In genomic region chr9:67708246-67708960, GRCm38 (mm10) we compare ENCODE assay signal across 21 mouse cellular contexts. TPM values are rescaled to one million over a fixed set of nuclear protein-coding genes. Genes with fewer than 3 reads are reported as not detected.
A peak's percentile ranks its signal among the peaks of the same experiment; 100 is the strongest.
DNase-seq lines count a peak whose midpoint lies in the region; ATAC-seq and TF ChIP-seq lines count a peak whose summit lies in the region.
"Had no signal": no experiment of that assay in that cellular context is flagged by ENCODE, and none has a peak within 500 bp of the region (broad histone marks: within the 10 kb centered on the region; RNA-seq: fewer than 3 reads in every experiment).

No protein-coding gene starts in this region.

- H3K9ac ChIP-seq in lung, embryonic 16.5 days (ENCODE audit: low read length): no peak overlapping the region
- no peak overlapping the region for H3K9ac ChIP-seq in stomach, embryonic 16.5 days (ENCODE audit: low read length)
- H3K9ac ChIP-seq: heart, embryonic 15.5 days; neural tube, embryonic 13.5 days had no signal

- H3K9me3 ChIP-seq in heart, embryonic 10.5 days: no peaks in the 10 kb centered on the region
- no peaks in the 10 kb centered on the region for H3K9me3 ChIP-seq in lung, embryonic 16.5 days (ENCODE audit: control insufficient read depth, low read length)
- no peaks in the 10 kb centered on the region for H3K9me3 ChIP-seq in stomach, embryonic 16.5 days (replicated peaks; ENCODE audit: control insufficient read depth, low read length)
- H3K9me3 ChIP-seq: heart, embryonic 15.5 days; neural tube, embryonic 13.5 days had no signal

- ATAC-seq in lung, embryonic 16.5 days (ENCODE audit: low read depth): 0 out of 2 replicates have a peak, but pooled peaks have one; percentile 25
- ATAC-seq in stomach, embryonic 16.5 days (ENCODE audit: insufficient read depth, low FRiP score): peak; percentile 53; the same call in 1 of the 2 replicates
- ATAC-seq: forebrain, embryonic 16.5 days had no signal

- WGBS in heart, embryonic 10.5 days: 57% methylated on average over 5 of the region's 5 CpGs
- 32% methylated on average over 5 of the region's 5 CpGs for WGBS in lung, embryonic 16.5 days
- 35% methylated on average over 5 of the region's 5 CpGs for WGBS in stomach, embryonic 16.5 days

- DNase-seq in heart, embryonic 10.5 days (ENCODE audit: low spot score): peak; percentile 7
- DNase-seq in heart, adult 18-20 months: no peak
- no peak for DNase-seq in lung, postnatal 36 days
- peak; percentile 25 for DNase-seq in brain, embryonic 14.5 days (ENCODE audit: low read depth)
- no peak for DNase-seq in thymus, postnatal 10 days (ENCODE audit: low spot score in 2 of 2)
- DNase-seq: adrenal gland, adult 2 months; cerebellum, adult 11 months; cerebellum, postnatal 14 days; embryo, embryonic 11 days; kidney, postnatal 14 days; liver; spleen, adult 18-20 months had no signal

- no peaks in the 10 kb centered on the region for H3K4me1 ChIP-seq in heart, embryonic 10.5 days
- peaks cover 12% of the 10 kb centered on the region for H3K4me1 ChIP-seq in lung, embryonic 16.5 days (replicated peaks; ENCODE audit: control insufficient read depth, insufficient read depth, low read length)
- peaks cover 7% of the 10 kb centered on the region; the same call in 1 of the 2 replicates for H3K4me1 ChIP-seq in stomach, embryonic 16.5 days (ENCODE audit: control insufficient read depth, insufficient read depth, low read length)
- H3K4me1 ChIP-seq: heart, embryonic 15.5 days; neural tube, embryonic 13.5 days had no signal

- peak; percentile 11; the same call in 1 of the 2 replicates for TF ChIP-seq CTCF in brain, embryonic 14.5 days (IDR thresholded peaks at IDR 0.05; ENCODE audit: borderline replicate concordance, extremely low read depth, insufficient read depth, insufficient read length)

- H3K27ac ChIP-seq in heart, embryonic 10.5 days: no peak overlapping the region
- H3K27ac ChIP-seq in lung, embryonic 16.5 days (ENCODE audit: low read length): peak overlapping the region; percentile 55; the same call in 1 of the 2 replicates
- H3K27ac ChIP-seq in stomach, embryonic 16.5 days (ENCODE audit: low read length): peak overlapping the region; percentile 64
- H3K27ac ChIP-seq: heart, embryonic 15.5 days; neural tube, embryonic 13.5 days had no signal

- H3K27me3 ChIP-seq in heart, embryonic 10.5 days (ENCODE audit: insufficient read depth, poor library complexity, severe bottlenecking): 0 out of 2 replicates have a peak, but pooled peaks cover 5% of the 10 kb centered on the region
- no peaks in the 10 kb centered on the region; the same call in 1 of the 2 replicates for H3K27me3 ChIP-seq in lung, embryonic 16.5 days (ENCODE audit: control insufficient read depth, insufficient read depth, low read depth, low read length)
- H3K27me3 ChIP-seq in stomach, embryonic 16.5 days (ENCODE audit: control insufficient read depth, insufficient read depth, low read length): no peaks in the 10 kb centered on the region
- H3K27me3 ChIP-seq: heart, embryonic 15.5 days; neural tube, embryonic 13.5 days had no signal

- H3K36me3 ChIP-seq in heart, embryonic 10.5 days: no peaks in the 10 kb centered on the region
- no peaks in the 10 kb centered on the region for H3K36me3 ChIP-seq in lung, embryonic 16.5 days (ENCODE audit: control insufficient read depth, insufficient read depth, low read length)
- H3K36me3 ChIP-seq in stomach, embryonic 16.5 days (ENCODE audit: control insufficient read depth, insufficient read depth, low read length): no peaks in the 10 kb centered on the region
- H3K36me3 ChIP-seq: heart, embryonic 15.5 days; neural tube, embryonic 13.5 days had no signal

- H3K4me2 ChIP-seq in lung, embryonic 16.5 days (ENCODE audit: low read depth, low read length): no peak overlapping the region
- no peak overlapping the region for H3K4me2 ChIP-seq in stomach, embryonic 16.5 days (ENCODE audit: low read depth, low read length)
- H3K4me2 ChIP-seq: heart, embryonic 15.5 days; neural tube, embryonic 13.5 days had no signal

- no peak for TF ChIP-seq POLR2A in brain, embryonic 14.5 days (IDR thresholded peaks at IDR 0.05; ENCODE audit: borderline replicate concordance, extremely low read depth, insufficient read depth, insufficient read length, poor library complexity, severe bottlenecking)

- H3K4me3 ChIP-seq in heart, embryonic 10.5 days: no peak overlapping the region
- no peak overlapping the region for H3K4me3 ChIP-seq in lung, embryonic 16.5 days (ENCODE audit: low read length)
- H3K4me3 ChIP-seq in stomach, embryonic 16.5 days (replicated peaks; ENCODE audit: low read length): no peak overlapping the region
- H3K4me3 ChIP-seq: heart, embryonic 15.5 days; neural tube, embryonic 13.5 days had no signal

RNA-seq across cellular contexts. Expression of gene C2cd4b, which starts 50.8 kb away (rescaled TPM):
- polyA plus RNA-seq in heart, embryonic 10.5 days (2016; fragmentation: Nextera tagmentation; extraction: Ambion mirVana): 2.3 and 2.8 TPM in 2 replicates
- total RNA-seq in heart, adult 18-20 months (2021): under 1 TPM; 0.52 to 0.72 TPM
- polyA plus RNA-seq in lung, embryonic 16.5 days (2015; fragmentation: Nextera tagmentation; extraction: Ambion mirVana): 0.16 TPM in 1 of 2 replicates, not detected in the other
- polyA plus RNA-seq in brain, embryonic 14.5 days (2012; rRNA removed): 0.53 and 1.2 TPM in 2 replicates
- not detected in 2 replicates for polyA plus RNA-seq in stomach, embryonic 16.5 days (2015; fragmentation: Nextera tagmentation; extraction: Ambion mirVana)
- total RNA-seq: gastrocnemius, adult 18-20 months; granulocyte monocyte progenitor cell, adult 5-6 weeks; megakaryocyte, adult 5-6 weeks had no signal
- polyA plus RNA-seq: hindbrain, embryonic 11.5 days had no signal

Comparison
In these comparisons a context has a peak if more than half of its experiments do, and no peak if none do; other contexts are left out.
1. DNase-seq: peak in heart, embryonic 10.5 days (single experiment) and brain, embryonic 14.5 days (single experiment); none in heart, adult 18-20 months (0 of 2), lung, postnatal 36 days (single experiment) and thymus, postnatal 10 days (0 of 2).